Mouse (Mus musculus) heart, adult 2 months (tissue): ENCODE data around the gene Coq9.

ENCODE experiments used
- CTCF ChIP-seq: fragments of 200-600 bp; IDR thresholded peaks from 2 replicates; pipeline ENCODE4 v1.8.1; 2022; ENCODE audit warnings: antibody characterized with exemption, mild to moderate bottlenecking, moderate library complexity
- EP300 ChIP-seq: fragments of 200-500 bp; IDR thresholded peaks from 2 replicates; pipeline ENCODE4 v1.6.1; 2011; ENCODE audit warnings: low read depth, low read length, control low read depth; ENCODE audit not compliant: insufficient read depth
- POLR2A ChIP-seq: fragments of 200-500 bp; IDR thresholded peaks from 2 replicates; pipeline ENCODE4 v1.6.1; 2011; ENCODE audit warnings: mild to moderate bottlenecking, low read depth, low read length, control low read depth; ENCODE audit not compliant: insufficient read depth

DNA sequence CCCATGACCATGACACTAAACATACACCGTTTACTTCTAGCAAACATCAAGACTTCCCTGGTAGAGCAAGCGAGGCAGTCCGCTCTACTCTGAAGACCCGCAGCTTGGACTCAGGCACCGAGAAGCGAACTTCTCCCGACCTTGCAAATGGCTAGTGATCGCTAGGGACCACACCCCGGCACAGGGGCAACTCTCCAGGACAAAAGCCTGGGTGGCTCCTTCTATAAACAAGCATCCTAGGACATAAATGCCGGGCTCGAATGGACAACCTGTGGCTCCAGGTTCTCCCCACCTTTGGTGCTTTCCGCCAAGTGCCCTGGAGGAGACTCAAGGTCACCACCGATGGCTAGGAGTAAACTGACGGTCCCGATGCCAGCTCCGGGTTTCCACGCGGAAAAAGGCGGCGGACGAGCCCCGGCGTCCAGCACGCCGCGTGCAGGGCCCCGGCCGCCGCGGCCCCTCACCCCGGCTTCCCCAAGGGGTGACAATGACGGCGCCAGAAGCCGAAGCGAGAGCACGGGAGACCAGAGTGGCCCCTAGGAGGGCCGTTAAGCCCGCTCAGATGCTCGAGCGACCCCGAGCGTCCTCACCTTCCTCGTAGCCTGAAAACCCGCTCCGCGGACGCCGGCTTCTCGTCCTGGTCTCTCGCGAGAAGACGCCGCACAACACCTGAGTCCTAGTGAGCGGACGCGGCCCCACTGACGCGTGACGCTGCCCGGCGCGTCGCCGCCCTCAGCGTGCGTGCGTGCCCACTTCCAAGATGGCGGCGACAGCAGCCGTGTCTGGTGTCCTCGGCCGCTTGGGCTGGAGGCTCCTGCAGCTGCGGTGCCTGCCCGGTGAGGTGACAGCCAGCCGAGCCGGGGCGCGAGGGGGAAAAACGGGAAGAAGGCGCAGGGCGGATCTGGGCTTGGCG is at the start of gene Coq9, which contains the start of gene Ciapin1:
- peak; percentile 88 for TF ChIP-seq POLR2A
- no peak for TF ChIP-seq CTCF
- peak; percentile 46; the same call in 1 of the 2 replicates for TF ChIP-seq EP300
